13 mouse cellular contexts compared by ENCODE assay signal in the genomic region with DNA sequence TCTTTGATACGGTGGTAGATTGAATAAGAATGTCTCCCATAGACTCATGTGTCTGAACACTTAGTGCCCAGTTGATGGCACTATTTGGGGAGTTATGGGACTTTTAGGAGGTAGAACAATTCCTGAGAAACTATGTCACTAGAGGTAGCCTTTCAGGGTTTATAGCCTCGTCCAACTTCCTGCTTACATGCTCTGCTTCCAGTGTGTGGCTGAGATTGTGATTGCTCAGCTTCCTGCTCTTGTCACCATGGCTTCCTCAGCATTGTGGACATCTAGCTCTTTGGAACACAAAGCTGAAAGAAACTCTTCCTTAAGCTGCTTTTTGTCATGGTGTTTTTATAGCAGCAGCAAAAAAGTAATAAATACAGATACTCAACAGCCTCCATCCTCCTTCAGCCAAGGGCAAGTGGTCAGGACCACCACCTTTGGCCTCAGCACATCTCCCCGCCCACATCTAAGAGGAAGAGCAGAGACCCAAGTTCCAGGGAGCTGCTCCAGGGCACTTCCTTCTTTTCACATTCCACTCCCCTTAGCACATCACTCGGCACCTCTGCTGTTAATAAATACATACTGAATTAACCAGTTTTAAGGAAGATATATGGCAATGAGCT.
DNase-seq lines count a peak whose midpoint lies in the region; ATAC-seq and TF ChIP-seq lines count a peak whose summit lies in the region.
"Had no signal": no experiment of that assay in that cellular context is flagged by ENCODE, and none has a peak within 500 bp of the region (broad histone marks: within the 10 kb centered on the region; RNA-seq: fewer than 3 reads in every experiment).

No protein-coding gene starts in this region.

- H3K27me3 ChIP-seq in heart, adult 2 months (ENCODE audit: control insufficient read depth, insufficient read depth, low read length), result no peaks in the 10 kb centered on the region
- H3K27me3 ChIP-seq in heart, embryonic 10.5 days (ENCODE audit: insufficient read depth, poor library complexity, severe bottlenecking), result no peaks in the 10 kb centered on the region
- H3K27me3 ChIP-seq in kidney, postnatal 0 days (ENCODE audit: insufficient read depth, low read length), result no peaks in the 10 kb centered on the region
- no peaks in the 10 kb centered on the region for H3K27me3 ChIP-seq in stomach, postnatal 0 days (ENCODE audit: control insufficient read depth, insufficient read depth, low read length)
- H3K27me3 ChIP-seq: megakaryocyte, embryonic 14.5 days; Patski had no signal

- 35% methylated on average over 4 of the region's 4 CpGs for WGBS in heart, adult 2 months
- 65% methylated on average over 4 of the region's 4 CpGs for WGBS in heart, embryonic 10.5 days
- WGBS in lung, adult 2 months, result 34% methylated on average over 4 of the region's 4 CpGs
- 38% methylated on average over 4 of the region's 4 CpGs for WGBS in kidney, postnatal 0 days
- 67% methylated on average over 4 of the region's 4 CpGs for WGBS in stomach, postnatal 0 days

- H3K9me3 ChIP-seq in heart, embryonic 10.5 days, result no peaks in the 10 kb centered on the region
- no peaks in the 10 kb centered on the region for H3K9me3 ChIP-seq in kidney, postnatal 0 days (replicated peaks; ENCODE audit: low read length)
- no peaks in the 10 kb centered on the region for H3K9me3 ChIP-seq in stomach, postnatal 0 days (ENCODE audit: control insufficient read depth, low read length)
- H3K9me3 ChIP-seq: megakaryocyte, embryonic 14.5 days had no signal

- peak overlapping the region; percentile 54 for H3K27ac ChIP-seq in heart, adult 2 months
- no peak overlapping the region; the same call in 1 of the 2 replicates for H3K27ac ChIP-seq in heart, embryonic 10.5 days
- no peak overlapping the region for H3K27ac ChIP-seq in kidney, postnatal 0 days
- H3K27ac ChIP-seq in stomach, postnatal 0 days (replicated peaks), result no peak overlapping the region

- no peak overlapping the region for H3K4me2 ChIP-seq in kidney, postnatal 0 days (ENCODE audit: low read length)
- no peak overlapping the region for H3K4me2 ChIP-seq in stomach, postnatal 0 days (replicated peaks; ENCODE audit: low read depth)

- TF ChIP-seq CTCF in heart, adult 2 months (IDR thresholded peaks at IDR 0.05), result peak; percentile 26; the same call in 1 of the 2 replicates
- TF ChIP-seq CTCF in lung, adult 2 months (IDR thresholded peaks at IDR 0.05; ENCODE audit: insufficient read depth, low read length), result no peak
- TF ChIP-seq CTCF in kidney, postnatal 0 days (IDR thresholded peaks at IDR 0.05; ENCODE audit: low read depth), result 0 out of 2 replicates have a peak, but pooled peaks have one; percentile 2
- no peak for TF ChIP-seq CTCF in stomach, postnatal 0 days (IDR thresholded peaks at IDR 0.05; ENCODE audit: low read depth)

- H3K4me3 ChIP-seq in heart, adult 2 months, result no peak overlapping the region
- H3K4me3 ChIP-seq in heart, embryonic 10.5 days, result no peak overlapping the region
- no peak overlapping the region for H3K4me3 ChIP-seq in lung, adult 2 months (replicated peaks; ENCODE audit: extremely low read depth, low read depth, low read length)
- no peak overlapping the region for H3K4me3 ChIP-seq in kidney, postnatal 0 days (replicated peaks; ENCODE audit: low read depth, low read length)
- H3K4me3 ChIP-seq in stomach, postnatal 0 days (ENCODE audit: low read depth, low read length), result no peak overlapping the region
- H3K4me3 ChIP-seq: megakaryocyte, embryonic 14.5 days had no signal

- peaks cover 14% of the 10 kb centered on the region; the same call in 1 of the 2 replicates for H3K36me3 ChIP-seq in heart, adult 2 months (ENCODE audit: control insufficient read depth, insufficient read depth, low read length)
- H3K36me3 ChIP-seq in heart, embryonic 10.5 days, result peaks cover 16% of the 10 kb centered on the region; the same call in 1 of the 2 replicates
- H3K36me3 ChIP-seq in kidney, postnatal 0 days (ENCODE audit: insufficient read depth, low read length), result no peaks in the 10 kb centered on the region
- no peaks in the 10 kb centered on the region for H3K36me3 ChIP-seq in stomach, postnatal 0 days (ENCODE audit: control insufficient read depth, insufficient read depth, low read length)

- peaks cover 15% of the 10 kb centered on the region for H3K4me1 ChIP-seq in heart, adult 2 months (ENCODE audit: control insufficient read depth, insufficient read depth, low read length)
- H3K4me1 ChIP-seq in heart, embryonic 10.5 days, result peaks cover 22% of the 10 kb centered on the region
- peaks cover 2% of the 10 kb centered on the region; the same call in 1 of the 2 replicates for H3K4me1 ChIP-seq in lung, adult 2 months (ENCODE audit: control insufficient read depth, insufficient read depth, low read length)
- peaks cover 4% of the 10 kb centered on the region for H3K4me1 ChIP-seq in kidney, postnatal 0 days (replicated peaks; ENCODE audit: insufficient read depth, low read length)
- no peaks in the 10 kb centered on the region; the same call in 1 of the 2 replicates for H3K4me1 ChIP-seq in stomach, postnatal 0 days (replicated peaks; ENCODE audit: control insufficient read depth, insufficient read depth)

- H3K9ac ChIP-seq in heart, adult 2 months (ENCODE audit: low read depth, low read length), result no peak overlapping the region
- H3K9ac ChIP-seq in kidney, postnatal 0 days (ENCODE audit: low read depth, low read length), result no peak overlapping the region
- no peak overlapping the region for H3K9ac ChIP-seq in stomach, postnatal 0 days (ENCODE audit: low read length)

- intact Hi-C loops in heart, adult 2 months (cut with DNase I), result no loop called here

- TF ChIP-seq POLR2A in heart, adult 2 months (IDR thresholded peaks at IDR 0.05; ENCODE audit: insufficient read depth, low read depth, low read length), result no peak
- no peak for TF ChIP-seq POLR2A in lung, adult 2 months (IDR thresholded peaks at IDR 0.05; ENCODE audit: borderline replicate concordance, extremely low read depth, low read depth, low read length)

- peaks cover 3% of the 10 kb centered on the region for H3K79me2 ChIP-seq in heart, adult 2 months (replicated peaks; ENCODE audit: control insufficient read depth, insufficient read depth, low read length)

- ATAC-seq in kidney, postnatal 0 days (replicated peaks; ENCODE audit: low FRiP score, low read depth), result no peak
- no peak for ATAC-seq in stomach, postnatal 0 days (ENCODE audit: low FRiP score, low TSS enrichment)
- no peak for ATAC-seq in inflammation-experienced regulatory T-cells, adult 6 months
- ATAC-seq: Patski had no signal

- no peak for TF ChIP-seq EP300 in heart, adult 2 months (IDR thresholded peaks at IDR 0.05; ENCODE audit: insufficient read depth, low read depth, low read length)
- no peak for TF ChIP-seq EP300 in stomach, postnatal 0 days (optimal IDR thresholded peaks at IDR 0.05)

- no peak for DNase-seq in heart, adult 2 months
- DNase-seq in heart, embryonic 10.5 days (ENCODE audit: low spot score), result no peak
- DNase-seq in lung, postnatal 36 days, result peak; percentile 24
- no peak for DNase-seq in lung, adult 2 months
- peak; percentile 56 for DNase-seq in kidney, postnatal 0 days (ENCODE audit: low spot score)
- peak; percentile 26 for DNase-seq in yolk sac, embryonic 10.5 days (ENCODE audit: low spot score)
- no peak for DNase-seq in stomach, postnatal 0 days (ENCODE audit: low spot score)
- DNase-seq: adrenal gland, postnatal 14 days; cerebellum, adult 9-11 months; right cerebral cortex, postnatal 25 days had no signal

Comparison
In these comparisons a context has a peak if more than half of its experiments do, and no peak if none do; other contexts are left out.
1. DNase-seq: peak in lung, postnatal 36 days (single experiment), kidney, postnatal 0 days (single experiment) and yolk sac, embryonic 10.5 days (single experiment); none in heart, adult 2 months (0 of 2), heart, embryonic 10.5 days (single experiment), lung, adult 2 months (single experiment) and stomach, postnatal 0 days (single experiment).
2. CTCF ChIP-seq: peak in heart, adult 2 months (single experiment) and kidney, postnatal 0 days (single experiment); none in lung, adult 2 months (single experiment) and stomach, postnatal 0 days (single experiment).